Comparison of ENCODE assay signal across 1 mouse cellular context in the genomic region with DNA sequence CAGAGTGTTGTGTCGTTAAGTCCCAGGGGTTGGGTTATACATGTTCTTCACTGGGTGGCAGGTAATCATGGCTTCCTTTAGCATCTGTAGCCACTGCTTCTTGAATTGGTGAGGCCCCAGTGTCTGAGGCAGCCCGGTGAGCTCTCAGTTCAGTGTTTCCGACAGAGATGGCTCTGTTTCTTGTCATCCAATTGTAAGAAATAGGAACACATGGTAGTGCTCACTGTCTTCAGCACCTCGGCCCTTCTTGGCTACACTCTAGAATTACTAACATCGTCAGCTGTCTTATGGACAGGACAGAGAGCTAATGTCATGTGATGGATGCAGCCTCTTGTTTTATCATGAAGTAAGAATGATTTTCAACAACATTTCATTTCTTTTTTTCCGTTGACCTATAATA.
TF ChIP-seq lines count a peak whose summit lies in the region.

No protein-coding gene starts in this region.

TF ChIP-seq in CH12.LX, 34 proteins besides CTCF, POLR2A, EP300 and RAD21 (continued from another document):
- TF ChIP-seq MAX (IDR thresholded peaks at IDR 0.05; ENCODE audit: low read length) (peak; percentile 57; the same call in 1 of the 2 replicates), MYC (IDR thresholded peaks at IDR 0.05; ENCODE audit: low read depth, low read length) (peak; percentile 69; the same call in 1 of the 2 replicates), USF2 (conservative IDR thresholded peaks at IDR 0.05; ENCODE audit: low read depth, low read length) (no peak), NRF1 (IDR thresholded peaks at IDR 0.05; ENCODE audit: low read depth, low read length) (0 out of 2 replicates have a peak, but pooled peaks have one; percentile 16), MXI1 (IDR thresholded peaks at IDR 0.05; ENCODE audit: low read depth, low read length) (peak; percentile 78; the same call in 1 of the 2 replicates)
